Comparison of ENCODE assay signal across 16 mouse cellular contexts in the genomic region with DNA sequence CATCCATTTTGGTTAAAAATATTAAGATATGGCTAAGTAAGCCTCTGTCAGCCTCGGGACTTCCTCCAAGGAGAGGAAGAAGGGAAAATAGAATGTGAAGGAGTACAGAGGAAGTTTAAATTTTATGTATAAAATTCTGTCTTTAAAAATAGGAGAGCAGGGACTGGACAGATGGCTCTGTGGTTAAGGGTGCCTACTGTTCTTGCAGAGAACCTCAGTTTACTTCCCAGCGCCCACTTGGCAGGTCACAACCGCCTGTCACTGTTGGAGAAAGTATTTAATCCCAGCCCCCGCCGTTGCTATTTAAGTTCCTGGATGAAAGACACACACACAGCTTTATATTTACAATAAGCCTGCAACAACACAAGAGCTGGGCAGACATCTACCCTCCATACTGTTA. TPM values are rescaled to one million over a fixed set of nuclear protein-coding genes. Genes with fewer than 3 reads are reported as not detected.
DNase-seq lines count a peak whose midpoint lies in the region.
"Had no signal": no experiment of that assay in that cellular context is flagged by ENCODE, and none has a peak within 500 bp of the region (broad histone marks: within the 10 kb centered on the region; RNA-seq: fewer than 3 reads in every experiment).

No protein-coding gene starts in this region.

- DNase-seq in frontal cortex, adult 2 months (ENCODE audit: extremely low spot score in 1 of 2, low spot score in 1 of 2), result peak; percentile 27 to 59
- DNase-seq in frontal cortex, postnatal 14 days (ENCODE audit: low spot score in 2 of 2), result no peak
- peak; percentile 8 for DNase-seq in heart, adult 11 months
- no peak for DNase-seq in heart, adult 9 months (ENCODE audit: low spot score in 2 of 2)
- DNase-seq in right cerebral cortex, adult 18-20 months, result peak; percentile 67
- DNase-seq in right cerebral cortex, postnatal 4 days, result no peak
- DNase-seq in lung, postnatal 25 days (ENCODE audit: low spot score), result no peak
- DNase-seq: adrenal gland, adult 2 months; adrenal gland, postnatal 10 days; adrenal gland, postnatal 25 days; cerebellum, adult 11-12 months; cerebellum, adult 2 months; cerebellum, adult 9-10 months; cerebellum, postnatal 10 days; cerebellum, postnatal 25 days had no signal

RNA-seq across cellular contexts. Expression of a gene that starts 45.8 kb away (rescaled TPM):
- polyA plus RNA-seq in frontal cortex, adult 2 months (2012; rRNA removed), result 199 and 282 TPM in 2 replicates
- polyA plus RNA-seq: adrenal gland, adult 2 months; C2C12 had no signal

Comparison
In these comparisons a context has a peak if more than half of its experiments do, and no peak if none do; other contexts are left out.
1. DNase-seq: peak in frontal cortex, adult 2 months (2 of 2), heart, adult 11 months (single experiment) and right cerebral cortex, adult 18-20 months (single experiment); none in frontal cortex, postnatal 14 days (0 of 2), heart, adult 9 months (0 of 2), right cerebral cortex, postnatal 4 days (single experiment) and lung, postnatal 25 days (single experiment).